Mouse (Mus musculus) liver, postnatal 0 days (tissue): ENCODE data around the gene Tmtc4.

ENCODE experiments used
- CTCF ChIP-seq: sonication (generic); IDR thresholded peaks from 2 replicates; pipeline ENCODE4 v1.5.1; 2016; ENCODE audit warnings: antibody characterized with exemption, low read depth
- EP300 ChIP-seq: IDR thresholded peaks from 2 replicates; pipeline ENCODE4 v1.6.1; 2016; ENCODE audit warnings: antibody characterized with exemption, low read depth, mild to moderate bottlenecking

DNA sequence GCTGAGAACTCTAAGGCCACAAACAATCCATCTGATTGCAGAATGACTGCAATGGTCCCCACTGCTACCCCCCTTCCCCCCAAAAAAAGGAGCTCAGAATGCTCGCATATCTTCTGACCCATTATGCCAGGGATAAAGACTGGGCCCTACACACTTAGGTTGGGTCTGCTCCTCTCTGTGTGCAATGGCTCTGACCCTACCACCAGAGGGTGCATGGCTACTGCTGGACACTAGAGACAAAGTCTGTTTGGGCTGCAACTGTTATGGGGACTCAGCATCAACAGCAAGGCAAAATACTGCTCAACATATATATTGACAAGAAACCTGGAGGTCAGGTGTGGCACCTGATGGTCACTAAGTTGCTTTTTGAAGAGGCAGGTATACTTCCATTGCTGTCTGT lies 32.9 kb downstream of the Tmtc4 start:
- TF ChIP-seq CTCF = peak; percentile 49
- no peak for TF ChIP-seq EP300
